Mouse (Mus musculus): Measurements from ENCODE around the gene Mbd6. TPM values are rescaled to one million over a fixed set of nuclear protein-coding genes. Genes with fewer than 3 reads are reported as not detected.

Gene Mbd6
- polyA plus RNA-seq, 1 experiment from 2014 or later: 8.7 TPM

DNA sequence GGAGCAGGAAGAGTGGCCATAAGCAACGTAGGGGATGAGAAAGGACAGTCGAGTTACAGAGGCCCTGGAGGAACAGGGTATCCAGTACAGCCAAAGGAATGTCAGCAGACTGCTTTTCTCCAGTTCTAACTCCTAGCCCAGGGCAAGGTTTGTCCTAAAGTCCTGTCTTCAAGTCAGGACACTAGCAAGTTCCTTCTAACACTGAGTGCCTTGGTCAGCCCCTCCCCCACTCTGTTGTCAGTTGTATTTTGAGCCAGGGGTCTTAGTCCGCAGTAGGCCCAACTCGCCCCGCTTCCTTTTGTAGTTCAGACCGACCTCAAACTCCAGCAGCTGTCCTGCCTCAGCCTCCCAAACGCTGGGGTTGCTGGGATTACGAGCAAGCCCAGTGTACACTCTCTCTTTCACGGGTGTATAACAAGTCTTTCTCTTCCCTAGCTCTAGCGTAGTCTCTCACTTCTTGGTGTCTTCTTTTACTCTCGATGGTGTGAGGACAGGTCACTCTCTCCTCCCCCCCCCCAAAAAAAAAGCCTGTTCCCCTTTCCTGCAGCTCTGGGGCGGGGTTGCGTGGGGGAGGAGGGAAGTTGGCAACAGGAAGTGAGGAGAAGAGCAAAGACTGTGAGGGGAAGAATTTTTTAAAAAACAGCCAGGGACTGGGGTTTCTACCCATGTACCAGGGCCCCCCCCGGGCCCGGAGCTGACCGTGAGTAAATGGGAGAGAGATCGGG, 34.5 kb upstream of the Mbd6 start:
- 74% methylated on average over 17 of the region's 17 CpGs for WGBS
- TF ChIP-seq CTCF (IDR thresholded peaks at IDR 0.05; ENCODE audit: low read depth): no peak
- no peak overlapping the region for H3K4me2 ChIP-seq (replicated peaks; ENCODE audit: low read depth)
- ATAC-seq: no peak
- H3K9ac ChIP-seq (ENCODE audit: low read depth, low read length): no peak overlapping the region
- no peak overlapping the region for H3K27ac ChIP-seq (ENCODE audit: low read depth, low read length)
- no peak overlapping the region for H3K4me3 ChIP-seq (ENCODE audit: low read depth, low read length)
- H3K9me3 ChIP-seq (ENCODE audit: control insufficient read depth): no peaks in the 10 kb centered on the region
- H3K27me3 ChIP-seq (replicated peaks; ENCODE audit: control insufficient read depth, insufficient read depth, low read length): 0 out of 2 replicates have a peak, but pooled peaks cover 3% of the 10 kb centered on the region
- no peaks in the 10 kb centered on the region for H3K36me3 ChIP-seq (ENCODE audit: control insufficient read depth, insufficient read depth)
- H3K4me1 ChIP-seq (replicated peaks; ENCODE audit: control insufficient read depth, insufficient read depth, low read length): 0 out of 2 replicates have a peak, but pooled peaks cover 4% of the 10 kb centered on the region

DNA sequence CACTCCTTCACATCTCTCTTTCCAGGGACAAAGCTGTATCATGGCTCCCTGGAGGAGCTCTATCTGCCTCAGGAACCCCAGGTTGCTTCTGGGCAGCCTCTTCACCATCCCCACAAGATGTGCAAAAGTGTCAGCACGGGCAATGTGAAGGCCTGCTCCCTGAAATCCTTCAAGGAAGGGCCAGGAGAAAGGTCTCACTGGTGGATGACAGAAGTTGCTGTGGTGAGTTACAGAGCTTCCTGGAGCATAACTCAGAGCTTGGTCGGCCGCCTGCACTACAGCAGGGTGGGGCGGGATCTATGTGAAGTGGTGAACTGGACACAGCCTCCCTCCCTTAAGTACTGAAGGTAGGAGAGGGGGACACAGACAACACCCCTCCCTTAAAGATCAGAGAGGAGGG, 33.9 kb upstream of the Mbd6 start:
- no peaks in the 10 kb centered on the region for H3K9me3 ChIP-seq (ENCODE audit: control insufficient read depth)
- TF ChIP-seq CTCF (IDR thresholded peaks at IDR 0.05; ENCODE audit: low read depth): no peak
- H3K4me3 ChIP-seq (ENCODE audit: low read depth, low read length): no peak overlapping the region
- 50% methylated on average over 4 of the region's 4 CpGs for WGBS
- ATAC-seq: no peak
- no peaks in the 10 kb centered on the region for H3K36me3 ChIP-seq (ENCODE audit: control insufficient read depth, insufficient read depth)
- 0 out of 2 replicates have a peak, but pooled peaks cover 4% of the 10 kb centered on the region for H3K4me1 ChIP-seq (replicated peaks; ENCODE audit: control insufficient read depth, insufficient read depth, low read length)
- H3K4me2 ChIP-seq (replicated peaks; ENCODE audit: low read depth): no peak overlapping the region
- H3K27me3 ChIP-seq (replicated peaks; ENCODE audit: control insufficient read depth, insufficient read depth, low read length): 0 out of 2 replicates have a peak, but pooled peaks cover 3% of the 10 kb centered on the region
- no peak overlapping the region for H3K27ac ChIP-seq (ENCODE audit: low read depth, low read length)
- no peak overlapping the region for H3K9ac ChIP-seq (ENCODE audit: low read depth, low read length)

DNA sequence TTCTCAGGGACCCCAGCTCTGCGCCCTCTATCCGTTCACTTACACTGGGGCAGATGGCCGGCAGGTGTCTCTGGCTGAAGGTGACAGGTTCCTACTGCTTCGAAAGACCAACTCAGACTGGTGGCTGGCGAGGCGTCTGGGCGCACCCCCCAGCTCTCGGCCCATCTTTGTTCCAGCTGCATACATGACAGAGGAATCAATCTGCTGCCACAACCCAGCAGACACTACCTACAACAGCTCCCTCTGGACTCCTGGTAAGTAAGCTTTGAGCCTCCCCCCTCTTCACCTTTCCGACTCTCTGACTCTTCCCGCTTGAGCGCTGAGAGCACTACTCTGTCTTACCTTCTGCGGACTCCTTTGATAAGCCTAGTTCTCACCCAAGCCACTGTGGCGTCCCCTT, 33.4 kb upstream of the Mbd6 start:
- Histone ChIP-seq H3K27ac (ENCODE audit: low read depth, low read length) (no peak overlapping the region), H3K4me3 (ENCODE audit: low read depth, low read length) (no peak overlapping the region), H3K4me1 (replicated peaks; ENCODE audit: control insufficient read depth, insufficient read depth, low read length) (0 out of 2 replicates have a peak, but pooled peaks cover 4% of the 10 kb centered on the region), H3K27me3 (replicated peaks; ENCODE audit: control insufficient read depth, insufficient read depth, low read length) (no peaks in the 10 kb centered on the region), H3K4me2 (replicated peaks; ENCODE audit: low read depth) (no peak overlapping the region), H3K9ac (ENCODE audit: low read depth, low read length) (no peak overlapping the region), H3K9me3 (ENCODE audit: control insufficient read depth) (no peaks in the 10 kb centered on the region), H3K36me3 (ENCODE audit: control insufficient read depth, insufficient read depth) (no peaks in the 10 kb centered on the region)
- TF ChIP-seq CTCF (IDR thresholded peaks at IDR 0.05; ENCODE audit: low read depth): no peak
- ATAC-seq: no peak
- WGBS: 58% methylated on average over 13 of the region's 13 CpGs

DNA sequence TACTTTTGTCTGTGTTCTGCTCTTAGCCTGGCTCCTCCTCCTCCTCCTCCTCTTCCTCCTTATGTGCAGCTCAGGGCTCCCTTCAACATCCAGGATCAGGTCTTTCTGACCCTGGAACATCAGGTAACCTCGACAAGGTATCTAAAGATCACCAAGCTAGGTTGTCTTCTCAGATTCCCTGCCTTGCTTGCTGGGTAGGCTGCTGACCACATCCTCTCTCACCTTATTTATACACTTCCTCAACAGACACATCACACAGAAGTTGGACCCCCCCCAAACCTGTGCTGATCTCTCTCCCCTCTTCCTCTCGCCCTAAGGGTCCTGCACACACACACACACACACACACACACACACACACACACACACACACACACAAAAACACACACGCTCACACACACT, 32.8 kb upstream of the Mbd6 start, which contains the start of gene Arhgap9:
Gene Arhgap9, plus strand, starts transcription at position 344 of the 400 bp plus-strand sequence.
- no peaks in the 10 kb centered on the region for H3K9me3 ChIP-seq (ENCODE audit: control insufficient read depth)
- 0 out of 2 replicates have a peak, but pooled peaks cover 4% of the 10 kb centered on the region for H3K4me1 ChIP-seq (replicated peaks; ENCODE audit: control insufficient read depth, insufficient read depth, low read length)
- ATAC-seq: no peak
- no peaks in the 10 kb centered on the region for H3K27me3 ChIP-seq (replicated peaks; ENCODE audit: control insufficient read depth, insufficient read depth, low read length)
- 74% methylated on average over 3 of the region's 3 CpGs for WGBS
- TF ChIP-seq CTCF (IDR thresholded peaks at IDR 0.05; ENCODE audit: low read depth): no peak
- H3K36me3 ChIP-seq (ENCODE audit: control insufficient read depth, insufficient read depth): no peaks in the 10 kb centered on the region
- H3K4me3 ChIP-seq (ENCODE audit: low read depth, low read length): no peak within 1 kb of the TSS
- no peak within 1 kb of the TSS for H3K4me2 ChIP-seq (replicated peaks; ENCODE audit: low read depth)
- H3K9ac ChIP-seq (ENCODE audit: low read depth, low read length): no peak within 1 kb of the TSS
- no peak within 1 kb of the TSS for H3K27ac ChIP-seq (ENCODE audit: low read depth, low read length)

DNA sequence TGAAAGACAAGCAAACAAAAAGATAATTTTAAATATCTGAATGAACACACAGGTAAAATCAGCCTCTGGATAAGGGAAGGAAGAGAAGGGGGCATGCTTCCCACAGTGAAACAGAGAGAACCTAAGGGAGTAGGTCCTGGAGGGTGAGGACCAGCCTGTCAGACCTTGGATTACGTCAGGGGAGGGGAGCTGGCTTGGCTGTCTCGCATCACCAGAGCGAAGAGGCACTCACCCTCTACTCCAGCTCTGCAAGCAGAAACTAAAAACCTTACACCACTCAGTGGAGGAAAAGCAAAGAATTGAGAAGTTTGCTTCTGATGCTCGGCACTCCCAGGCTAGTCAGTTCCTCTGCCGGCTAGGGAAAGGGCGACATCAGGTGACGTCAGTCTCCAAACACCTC, 31.2 kb upstream of the Mbd6 start:
- H3K27ac ChIP-seq (ENCODE audit: low read depth, low read length): no peak overlapping the region
- no peaks in the 10 kb centered on the region for H3K27me3 ChIP-seq (replicated peaks; ENCODE audit: control insufficient read depth, insufficient read depth, low read length)
- no peak for TF ChIP-seq CTCF (IDR thresholded peaks at IDR 0.05; ENCODE audit: low read depth)
- 0 out of 2 replicates have a peak, but pooled peaks cover 3% of the 10 kb centered on the region for H3K4me1 ChIP-seq (replicated peaks; ENCODE audit: control insufficient read depth, insufficient read depth, low read length)
- no peak overlapping the region for H3K4me3 ChIP-seq (ENCODE audit: low read depth, low read length)
- WGBS: 72% methylated on average over 7 of the region's 7 CpGs
- no peak overlapping the region for H3K9ac ChIP-seq (ENCODE audit: low read depth, low read length)
- ATAC-seq: no peak
- H3K9me3 ChIP-seq (ENCODE audit: control insufficient read depth): no peaks in the 10 kb centered on the region
- H3K36me3 ChIP-seq (ENCODE audit: control insufficient read depth, insufficient read depth): no peaks in the 10 kb centered on the region
- no peak overlapping the region for H3K4me2 ChIP-seq (replicated peaks; ENCODE audit: low read depth)

DNA sequence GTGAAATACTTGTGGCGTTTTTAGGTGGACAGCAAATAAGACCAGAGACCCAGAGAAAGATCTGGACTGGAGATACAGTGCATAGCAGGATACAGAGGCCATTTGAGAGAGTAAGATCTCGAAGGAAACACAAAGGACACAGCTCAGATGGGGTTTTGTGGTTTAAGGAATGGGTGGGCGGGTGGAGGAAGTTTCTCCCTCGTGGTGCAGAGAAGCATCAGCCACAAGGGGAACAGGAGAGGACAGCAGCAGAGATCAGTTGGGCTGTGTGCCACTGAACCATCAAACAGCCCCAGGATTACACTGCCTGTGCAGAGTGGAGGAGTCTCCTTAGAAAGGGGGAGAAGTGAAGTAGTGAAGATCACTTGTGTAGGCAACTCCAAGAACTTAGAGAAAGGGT, 29.2 kb upstream of the Mbd6 start:
- ATAC-seq: no peak

More for the DNA sequence above, 29.2 kb upstream of the Mbd6 start:
- Histone ChIP-seq H3K4me2 (replicated peaks; ENCODE audit: low read depth) (no peak overlapping the region), H3K4me1 (replicated peaks; ENCODE audit: control insufficient read depth, insufficient read depth, low read length) (no peaks in the 10 kb centered on the region), H3K9ac (ENCODE audit: low read depth, low read length) (no peak overlapping the region), H3K9me3 (ENCODE audit: control insufficient read depth) (no peaks in the 10 kb centered on the region), H3K27me3 (replicated peaks; ENCODE audit: control insufficient read depth, insufficient read depth, low read length) (no peaks in the 10 kb centered on the region), H3K36me3 (ENCODE audit: control insufficient read depth, insufficient read depth) (no peaks in the 10 kb centered on the region), H3K27ac (ENCODE audit: low read depth, low read length) (no peak overlapping the region), H3K4me3 (ENCODE audit: low read depth, low read length) (no peak overlapping the region)
- 38% methylated on average over 4 of the region's 4 CpGs for WGBS
- TF ChIP-seq CTCF (IDR thresholded peaks at IDR 0.05; ENCODE audit: low read depth): no peak
